Mouse (Mus musculus) liver, embryonic 14.5 days (tissue): Measurements from ENCODE around the gene Kpna6.

Experiments used
- CTCF ChIP-seq: IDR thresholded peaks from 2 replicates; pipeline ENCODE4 v1.5.1; 2016; ENCODE audit warnings: antibody characterized with exemption, low read depth, control low read depth
- EP300 ChIP-seq: IDR thresholded peaks from 2 replicates; pipeline ENCODE4 v1.6.1; 2016; ENCODE audit warnings: antibody characterized with exemption, low read depth

DNA sequence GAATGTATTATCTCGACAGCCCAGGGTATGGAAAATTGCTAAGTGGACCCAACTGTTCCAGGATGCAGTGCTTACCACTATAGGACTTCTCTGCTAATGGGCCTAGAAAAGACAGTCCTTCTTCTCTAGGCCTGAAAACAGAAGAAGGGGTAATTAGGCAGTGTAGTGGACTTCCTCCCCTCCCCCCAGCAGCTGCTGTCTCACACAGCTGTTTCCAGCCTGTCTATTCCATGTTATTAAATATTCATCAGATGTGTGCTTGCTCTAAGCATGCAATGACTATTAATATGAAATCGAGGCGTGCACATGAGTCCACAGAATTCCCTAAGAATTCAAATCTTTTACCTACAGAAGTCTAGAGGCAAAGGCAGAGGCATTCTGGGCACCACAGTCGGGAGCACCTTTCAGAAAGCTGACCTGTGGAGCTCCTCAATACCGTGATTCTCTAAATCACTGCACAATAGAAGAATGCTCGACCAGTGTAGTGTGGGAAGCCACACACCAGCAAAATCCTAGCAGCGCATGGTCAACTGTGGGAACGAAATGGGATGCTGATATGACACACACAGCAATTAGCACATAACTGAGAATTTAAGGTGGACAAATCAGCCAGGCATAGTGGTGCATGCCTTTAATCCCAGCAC, 37.0 kb upstream of the Kpna6 start:
- TF ChIP-seq CTCF (no peak), EP300 (no peak)
